Comparison of ENCODE assay signal across 22 mouse cellular contexts in genomic region chr12:54257776-54258433, GRCm38 (mm10). TPM values are rescaled to one million over a fixed set of nuclear protein-coding genes. Genes with fewer than 3 reads are reported as not detected.
DNase-seq lines count a peak whose midpoint lies in the region; ATAC-seq lines count a peak whose summit lies in the region.
"Had no signal": no experiment of that assay in that cellular context is flagged by ENCODE, and none has a peak within 500 bp of the region (broad histone marks: within the 10 kb centered on the region; RNA-seq: fewer than 3 reads in every experiment).

No protein-coding gene starts in this region.

- H3K4me1 ChIP-seq in hindbrain, embryonic 14.5 days (replicated peaks; ENCODE audit: control insufficient read depth, insufficient read depth, low read length), result no peaks in the 10 kb centered on the region
- H3K4me1 ChIP-seq in hindbrain, embryonic 11.5 days (replicated peaks; ENCODE audit: control insufficient read depth, insufficient read depth, low read length), result no peaks in the 10 kb centered on the region
- H3K4me1 ChIP-seq: limb, embryonic 15.5 days; midbrain, embryonic 12.5 days had no signal

- H3K4me3 ChIP-seq in hindbrain, embryonic 14.5 days (replicated peaks; ENCODE audit: low read length), result no peak overlapping the region
- no peak overlapping the region for H3K4me3 ChIP-seq in hindbrain, embryonic 11.5 days (ENCODE audit: low read depth, low read length)
- H3K4me3 ChIP-seq: embryonic facial prominence, embryonic 15.5 days; heart, adult 2 months; heart, embryonic 15.5 days; hindbrain, embryonic 10.5 days; limb, embryonic 15.5 days; midbrain, embryonic 12.5 days had no signal

- H3K27me3 ChIP-seq in hindbrain, embryonic 14.5 days (ENCODE audit: control insufficient read depth, insufficient read depth, low read length), result no peaks in the 10 kb centered on the region
- H3K27me3 ChIP-seq in hindbrain, embryonic 11.5 days (ENCODE audit: control insufficient read depth, insufficient read depth, low read length), result no peaks in the 10 kb centered on the region
- H3K27me3 ChIP-seq: embryonic facial prominence, embryonic 15.5 days; heart, embryonic 15.5 days; limb, embryonic 15.5 days; midbrain, embryonic 12.5 days had no signal

- H3K4me2 ChIP-seq in hindbrain, embryonic 14.5 days (replicated peaks), result no peak overlapping the region
- H3K4me2 ChIP-seq in hindbrain, embryonic 11.5 days (replicated peaks; ENCODE audit: low read depth, low read length), result no peak overlapping the region
- H3K4me2 ChIP-seq: embryonic facial prominence, embryonic 15.5 days; heart, embryonic 15.5 days; limb, embryonic 15.5 days; lung, embryonic 14.5 days; midbrain, embryonic 12.5 days had no signal

- no peaks in the 10 kb centered on the region for H3K36me3 ChIP-seq in hindbrain, embryonic 14.5 days (replicated peaks; ENCODE audit: control insufficient read depth, insufficient read depth)
- no peaks in the 10 kb centered on the region for H3K36me3 ChIP-seq in hindbrain, embryonic 11.5 days (ENCODE audit: control insufficient read depth, insufficient read depth, low read length)
- H3K36me3 ChIP-seq: embryonic facial prominence, embryonic 15.5 days; G1E; heart, embryonic 15.5 days; hindbrain, embryonic 10.5 days; limb, embryonic 15.5 days; midbrain, embryonic 12.5 days had no signal

- no peak for ATAC-seq in hindbrain, embryonic 14.5 days (ENCODE audit: low FRiP score)
- no peak for ATAC-seq in hindbrain, embryonic 11.5 days (ENCODE audit: low FRiP score)
- ATAC-seq in inflammation-experienced regulatory T-cells, adult 6 months, result no peak

- no peaks in the 10 kb centered on the region for H3K9me3 ChIP-seq in hindbrain, embryonic 14.5 days (ENCODE audit: control insufficient read depth, low read length)
- H3K9me3 ChIP-seq in hindbrain, embryonic 11.5 days (ENCODE audit: control insufficient read depth, low read length), result no peaks in the 10 kb centered on the region
- H3K9me3 ChIP-seq: embryonic facial prominence, embryonic 15.5 days; heart, embryonic 15.5 days; hindbrain, embryonic 10.5 days; limb, embryonic 15.5 days; midbrain, embryonic 12.5 days had no signal

- DNase-seq in hindbrain, embryonic 14.5 days (ENCODE audit: low spot score), result peak; percentile 45
- no peak for DNase-seq in hindbrain, embryonic 11.5 days (ENCODE audit: low spot score)
- DNase-seq in Muller cell, postnatal 12 days (ENCODE audit: inconsistent ontology term), result peak; percentile 75
- DNase-seq in R1 (ENCODE audit: low read depth, low spot score), result peak; percentile 21
- DNase-seq in cerebellum, postnatal 10 days, result peak; percentile 61 to 65
- DNase-seq in frontal cortex, postnatal 25 days (ENCODE audit: low spot score in 2 of 2), result no peak
- DNase-seq: adrenal gland, adult 2 months; embryo, embryonic 11 days; gastrocnemius, postnatal 10 days; kidney, adult 11 months; kidney, postnatal 10 days; lung, embryonic 14.5 days; thymus, postnatal 36 days had no signal

- H3K9ac ChIP-seq in hindbrain, embryonic 14.5 days, result no peak overlapping the region
- no peak overlapping the region for H3K9ac ChIP-seq in hindbrain, embryonic 11.5 days (ENCODE audit: low read depth, low read length)
- H3K9ac ChIP-seq: embryonic facial prominence, embryonic 15.5 days; heart, embryonic 15.5 days; limb, embryonic 15.5 days; lung, embryonic 14.5 days; midbrain, embryonic 12.5 days had no signal

- H3K27ac ChIP-seq in hindbrain, embryonic 14.5 days, result no peak overlapping the region
- no peak overlapping the region for H3K27ac ChIP-seq in hindbrain, embryonic 11.5 days (ENCODE audit: low read depth, low read length)
- H3K27ac ChIP-seq: embryonic facial prominence, embryonic 15.5 days; heart, adult 2 months; heart, embryonic 15.5 days; hindbrain, embryonic 10.5 days; limb, embryonic 15.5 days; macrophage; midbrain, embryonic 12.5 days had no signal

- WGBS in hindbrain, embryonic 14.5 days, result 49% methylated on average over 7 of the region's 7 CpGs
- WGBS in hindbrain, embryonic 11.5 days, result 58% methylated on average over 7 of the region's 7 CpGs

RNA-seq across cellular contexts. Expression of gene Egln3, which starts 54.2 kb away (rescaled TPM):
- 6.5 and 6.9 TPM in 2 replicates for polyA plus RNA-seq in hindbrain, embryonic 14.5 days (2014; fragmentation: Nextera tagmentation; extraction: Ambion mirVana)
- 7.3 and 7.9 TPM in 2 replicates for polyA plus RNA-seq in hindbrain, embryonic 11.5 days (2014; fragmentation: Nextera tagmentation; extraction: Ambion mirVana)
- 1 to 10 TPM in 2 of 3 experiments, under 1 TPM in 1; 0.70 to 2.2 (median 2.0) TPM for polyA plus RNA-seq in inflammation-experienced regulatory T-cells, adult 6 months (2017; shearing (Covaris generic))
- polyA plus RNA-seq: G1E had no signal

Comparison
In these comparisons a context has a peak if more than half of its experiments do, and no peak if none do; other contexts are left out.
1. DNase-seq: peak in hindbrain, embryonic 14.5 days (single experiment), Muller cell, postnatal 12 days (single experiment), R1 (single experiment) and cerebellum, postnatal 10 days (2 of 2); none in hindbrain, embryonic 11.5 days (single experiment) and frontal cortex, postnatal 25 days (0 of 2).